Mouse (Mus musculus) hindbrain, embryonic 11.5 days (tissue): ENCODE data around the gene Nfatc4. TPM values are rescaled to one million over a fixed set of nuclear protein-coding genes. Genes with fewer than 3 reads are reported as not detected.

Source experiments
- ATAC-seq: fragments of 200-750 bp; cut with Nextera tagmentation; 2 replicates; pipeline ENCODE4 v1.8.0; 2017; ENCODE audit warnings: mild to moderate bottlenecking, moderate TSS enrichment, moderate library complexity; ENCODE audit not compliant: low FRiP score
- DNase-seq: peaks from one replicate; pipeline ENCODE4 v3.0.0-alpha.2; 2015; ENCODE audit warnings: low spot score
- H3K27ac ChIP-seq: fragments of 300-500 bp; sonication (generic); 2 replicates; pipeline ENCODE4 v1.5.1; 2014; ENCODE audit warnings: mild to moderate bottlenecking, low read depth, low read length
- H3K27me3 ChIP-seq: fragments of 300-500 bp; sonication (generic); 2 replicates; pipeline ENCODE4 v1.6.1; 2014; ENCODE audit warnings: mild to moderate bottlenecking, low read length, moderate library complexity, mixed read lengths; ENCODE audit not compliant: control insufficient read depth, insufficient read depth
- H3K36me3 ChIP-seq: fragments of 300-500 bp; sonication (generic); 2 replicates; pipeline ENCODE4 v1.6.1; 2014; ENCODE audit warnings: mild to moderate bottlenecking, low read length, moderate library complexity, mixed read lengths; ENCODE audit not compliant: control insufficient read depth, insufficient read depth
- H3K4me1 ChIP-seq: fragments of 300-500 bp; sonication (generic); replicated peaks from 2 replicates; pipeline ENCODE4 v1.6.1; 2014; ENCODE audit warnings: low read length, mixed read lengths; ENCODE audit not compliant: control insufficient read depth, insufficient read depth
- H3K4me2 ChIP-seq: fragments of 300-500 bp; sonication (generic); replicated peaks from 2 replicates; pipeline ENCODE4 v1.6.1; 2014; ENCODE audit warnings: mild to moderate bottlenecking, low read depth, low read length
- H3K4me3 ChIP-seq: fragments of 300-500 bp; sonication (generic); 2 replicates; pipeline ENCODE4 v1.5.1; 2014; ENCODE audit warnings: low read depth, low read length
- H3K9ac ChIP-seq: fragments of 300-500 bp; sonication (generic); 2 replicates; pipeline ENCODE4 v1.6.1; 2014; ENCODE audit warnings: low read depth, low read length
- H3K9me3 ChIP-seq: fragments of 300-500 bp; sonication (generic); 2 replicates; pipeline ENCODE4 v1.6.1; 2016; ENCODE audit warnings: low read length; ENCODE audit not compliant: control insufficient read depth
- WGBS: fragments of 180-500 bp; shearing (Covaris S2); extraction: QIAGEN DNeasy Blood & Tissue Kit; methylation state at CpG from one replicate; pipeline ENCODE4 v1.1.7; 2014; 5-methylcytosine and 5-hydroxymethylcytosine counted together
- polyA plus RNA-seq: library from polyadenylated mRNA; unstranded; fragments of >200 nt; fragmentation: Nextera tagmentation; extraction: Ambion mirVana; gene quantifications from 2 replicates; pipeline ENCODE4 v1.2.1, GENCODE M21; 2014

The Nfatc4 gene
- 19.5 and 25.5 TPM in 2 replicates for polyA plus RNA-seq

- H3K9me3 ChIP-seq: no peaks in the 10 kb centered on the region
- H3K9ac ChIP-seq: peak within 1 kb of the TSS; percentile 73
- DNase-seq (peak; percentile 95), ATAC-seq (peak; percentile 87)
- peaks cover 8% of the 10 kb centered on the region; the same call in 1 of the 2 replicates for H3K4me1 ChIP-seq
- H3K27ac ChIP-seq: peak within 1 kb of the TSS; percentile 86
- peak within 1 kb of the TSS; percentile 44 for H3K4me3 ChIP-seq
- H3K4me2 ChIP-seq: peak within 1 kb of the TSS; percentile 80
- H3K27me3 ChIP-seq: peaks cover 9% of the 10 kb centered on the region
- no peaks in the 10 kb centered on the region for H3K36me3 ChIP-seq
- 0% methylated on average over 39 of the region's 46 CpGs for WGBS
These were observed at the start of gene Nfatc4 for GRCm38 (mm10) chr14:55822991-55823762. Gene Nfatc4, plus strand, starts transcription at chr14:55823144.

- H3K27me3 ChIP-seq: peaks cover 4% of the 10 kb centered on the region
- WGBS: 52% methylated on average over 7 of the region's 7 CpGs
- no peak overlapping the region for H3K4me2 ChIP-seq
- ATAC-seq (no peak), DNase-seq (no peak)
- H3K9me3 ChIP-seq: no peaks in the 10 kb centered on the region
- 0 out of 2 replicates have a peak, but pooled peaks cover under 1% of the 10 kb centered on the region for H3K4me1 ChIP-seq
- H3K4me3 ChIP-seq: no peak overlapping the region
- H3K27ac ChIP-seq: no peak overlapping the region
- no peak overlapping the region for H3K9ac ChIP-seq
- no peaks in the 10 kb centered on the region for H3K36me3 ChIP-seq
These were observed 46.2 kb upstream of the Nfatc4 start for GRCm38 (mm10) chr14:55776711-55777110.

- Histone ChIP-seq H3K9ac (no peak overlapping the region), H3K4me3 (no peak overlapping the region), H3K36me3 (no peaks in the 10 kb centered on the region), H3K9me3 (no peaks in the 10 kb centered on the region), H3K27ac (no peak overlapping the region), H3K4me2 (no peak overlapping the region), H3K4me1 (0 out of 2 replicates have a peak, but pooled peaks cover 2% of the 10 kb centered on the region), H3K27me3 (peaks cover 7% of the 10 kb centered on the region)
- ATAC-seq: no peak
- WGBS: 55% methylated on average over 3 of the region's 3 CpGs
- no peak for DNase-seq
These were observed 45.8 kb upstream of the Nfatc4 start for GRCm38 (mm10) chr14:55777176-55777575.

- Histone ChIP-seq H3K36me3 (no peaks in the 10 kb centered on the region), H3K27ac (no peak overlapping the region), H3K4me1 (0 out of 2 replicates have a peak, but pooled peaks cover 2% of the 10 kb centered on the region), H3K9me3 (no peaks in the 10 kb centered on the region), H3K4me3 (no peak overlapping the region), H3K4me2 (no peak overlapping the region), H3K9ac (no peak overlapping the region), H3K27me3 (peaks cover 13% of the 10 kb centered on the region)
- DNase-seq: no peak
- WGBS: 86% methylated on average over 11 of the region's 11 CpGs
- no peak for ATAC-seq
These were observed 45.1 kb upstream of the Nfatc4 start for GRCm38 (mm10) chr14:55777806-55778205.

- Histone ChIP-seq H3K4me1 (peaks cover 5% of the 10 kb centered on the region; the same call in 1 of the 2 replicates), H3K27ac (no peak overlapping the region), H3K4me2 (no peak overlapping the region), H3K9me3 (no peaks in the 10 kb centered on the region), H3K4me3 (no peak overlapping the region), H3K36me3 (no peaks in the 10 kb centered on the region), H3K27me3 (peaks cover 21% of the 10 kb centered on the region), H3K9ac (no peak overlapping the region)
- no peak for ATAC-seq
- 94% methylated on average over 15 of the region's 15 CpGs for WGBS
- DNase-seq: no peak
These were observed 44.3 kb upstream of the Nfatc4 start for GRCm38 (mm10) chr14:55778686-55779085.

- H3K36me3 ChIP-seq: no peaks in the 10 kb centered on the region
- H3K4me2 ChIP-seq: no peak overlapping the region
- DNase-seq: no peak
- H3K27me3 ChIP-seq: peaks cover 28% of the 10 kb centered on the region
- ATAC-seq: no peak
- H3K4me3 ChIP-seq: no peak overlapping the region
- no peak overlapping the region for H3K9ac ChIP-seq
- WGBS: 73% methylated on average over 16 of the region's 16 CpGs
- H3K9me3 ChIP-seq: no peaks in the 10 kb centered on the region
- no peak overlapping the region for H3K27ac ChIP-seq
- H3K4me1 ChIP-seq: peaks cover 5% of the 10 kb centered on the region; the same call in 1 of the 2 replicates
These were observed 43.3 kb upstream of the Nfatc4 start for GRCm38 (mm10) chr14:55779656-55780055.

- peaks cover 35% of the 10 kb centered on the region for H3K27me3 ChIP-seq
- no peak overlapping the region for H3K27ac ChIP-seq
- H3K4me3 ChIP-seq: no peak overlapping the region
- no peak overlapping the region for H3K4me2 ChIP-seq
- H3K4me1 ChIP-seq: peaks cover 5% of the 10 kb centered on the region; the same call in 1 of the 2 replicates
- H3K9ac ChIP-seq: no peak overlapping the region
- no peaks in the 10 kb centered on the region for H3K36me3 ChIP-seq
- H3K9me3 ChIP-seq: no peaks in the 10 kb centered on the region
- ATAC-seq: no peak
- 82% methylated on average over 11 of the region's 11 CpGs for WGBS
- DNase-seq: no peak
These were observed 42.2 kb upstream of the Nfatc4 start for GRCm38 (mm10) chr14:55780736-55781135.

- no peaks in the 10 kb centered on the region for H3K9me3 ChIP-seq
- H3K36me3 ChIP-seq: no peaks in the 10 kb centered on the region
- 0 out of 2 replicates have a peak overlapping the region, but pooled peaks have one; percentile 11 for H3K4me2 ChIP-seq
- ATAC-seq: peak; percentile 60
- no peak overlapping the region for H3K27ac ChIP-seq
- DNase-seq: peak; percentile 86
- peaks cover 37% of the 10 kb centered on the region for H3K27me3 ChIP-seq
- 14% methylated on average over 14 of the region's 14 CpGs for WGBS
- H3K4me3 ChIP-seq: no peak overlapping the region
- no peak overlapping the region for H3K9ac ChIP-seq
- H3K4me1 ChIP-seq: peaks cover 5% of the 10 kb centered on the region; the same call in 1 of the 2 replicates
These were observed 41.6 kb upstream of the Nfatc4 start for GRCm38 (mm10) chr14:55781310-55781709.
